Mouse (Mus musculus) left cerebral cortex, adult 2 months (tissue): ENCODE measurements around the gene Zfp628. TPM values are rescaled to one million over a fixed set of nuclear protein-coding genes. Genes with fewer than 3 reads are reported as not detected.

ENCODE experiments used
- DNase-seq, 2 experiments: peaks; one replicate each; pipeline ENCODE4 v3.0.0; 2021 to 2022; ENCODE audit warnings: low spot score in 2 of 2, mixed read lengths in 1 of 2; ENCODE audit errors: extremely low spot score in 1 of 2
- H3K27ac ChIP-seq: fragments of 200-600 bp; 2 replicates; pipeline ENCODE4 v1.8.1; 2022
- H3K4me3 ChIP-seq: fragments of 200-600 bp; 2 replicates; pipeline ENCODE4 v1.8.1; 2022
- CTCF ChIP-seq: fragments of 200-600 bp; IDR thresholded peaks from 2 replicates; pipeline ENCODE4 v1.8.1; 2022; ENCODE audit warnings: antibody characterized with exemption, mild to moderate bottlenecking, moderate library complexity
- intact Hi-C: fragments of 180-260 bp; cut with DNase I; formaldehyde crosslinking; loops from one replicate; pipeline ENCODE4 v1.15.1; 2025
- total RNA-seq, 2 experiments: library from RNA; stranded (reverse); gene quantifications; 2 replicates each; pipeline ENCODE4 v1.2.3; 2021

Zfp628 gene
- total RNA-seq, 2 experiments from 2014 or later: 15.8 to 16.4 TPM

- intact Hi-C loops: no loop called here
- no peak for DNase-seq
- H3K27ac ChIP-seq: no peak overlapping the region
- TF ChIP-seq CTCF: no peak
- no peak overlapping the region for H3K4me3 ChIP-seq
Observed at GRCm38 (mm10) chr7:4920496-4920895, 5.5 kb downstream of the Zfp628 start.

- peak overlapping the region; percentile 99 for H3K27ac ChIP-seq
- H3K4me3 ChIP-seq: peak overlapping the region; percentile 59; the same call in 1 of the 2 replicates
- intact Hi-C loops: no loop called here
Observed at GRCm38 (mm10) chr7:4920976-4921823, 6.2 kb downstream of the Zfp628 start.

GRCm38 (mm10) chr7:4921824-4922482 lies 6.9 kb downstream of the Zfp628 start, which contains the start of gene Nat14:
Gene Nat14 (plus strand): TSS chr7:4922028.
- intact Hi-C loops: no loop called here

More at GRCm38 (mm10) chr7:4920976-4921823, 6.2 kb downstream of the Zfp628 start:
- no peak for DNase-seq
- TF ChIP-seq CTCF: no peak

GRCm38 (mm10) chr7:4922508-4922907 lies 7.5 kb downstream of the Zfp628 start:
- H3K27ac ChIP-seq: peak overlapping the region; percentile 99
- TF ChIP-seq CTCF: no peak
- intact Hi-C loops: no loop called here
- peak; percentile 85 to 88 for DNase-seq
- H3K4me3 ChIP-seq: peak overlapping the region; percentile 59

More at GRCm38 (mm10) chr7:4921824-4922482, 6.9 kb downstream of the Zfp628 start, which contains the start of gene Nat14:
- TF ChIP-seq CTCF: no peak
- H3K27ac ChIP-seq: peak within 1 kb of the TSS; percentile 99
- H3K4me3 ChIP-seq: peak within 1 kb of the TSS; percentile 59
- no peak for DNase-seq

GRCm38 (mm10) chr7:4922931-4923565 lies 8.0 kb downstream of the Zfp628 start:
- DNase-seq: peak; percentile 71 to 81
- Histone ChIP-seq H3K4me3 (peak overlapping the region; percentile 59), H3K27ac (peak overlapping the region; percentile 99)
- TF ChIP-seq CTCF: peak; percentile 57
- intact Hi-C loops: no loop called here

- peak; percentile 57 for TF ChIP-seq CTCF
- intact Hi-C loops: no loop called here
- Histone ChIP-seq H3K4me3 (peak overlapping the region; percentile 59), H3K27ac (peak overlapping the region; percentile 99)
- DNase-seq: peak; percentile 69 to 71
Observed at GRCm38 (mm10) chr7:4923586-4924364, 8.8 kb downstream of the Zfp628 start.

GRCm38 (mm10) chr7:4924483-4924882 lies 9.5 kb downstream of the Zfp628 start:
- intact Hi-C loops: no loop called here
- peak overlapping the region; percentile 99 for H3K27ac ChIP-seq
- DNase-seq: no peak
- TF ChIP-seq CTCF: no peak
- H3K4me3 ChIP-seq: peak overlapping the region; percentile 59

GRCm38 (mm10) chr7:4924891-4925301 lies 9.9 kb downstream of the Zfp628 start:
- TF ChIP-seq CTCF: no peak
- H3K27ac ChIP-seq: no peak overlapping the region; the same call in 1 of the 2 replicates
- no peak for DNase-seq
- H3K4me3 ChIP-seq: no peak overlapping the region
- intact Hi-C loops: no loop called here

GRCm38 (mm10) chr7:4925441-4926381 lies 10.7 kb downstream of the Zfp628 start, which contains the start of gene Ssc5d:
Gene Ssc5d (plus strand): TSS chr7:4925785.
- Histone ChIP-seq H3K4me3 (no peak within 1 kb of the TSS), H3K27ac (peak within 1 kb of the TSS; percentile 99; the same call in 1 of the 2 replicates)
- intact Hi-C loops: no loop called here
- TF ChIP-seq CTCF: no peak
- DNase-seq: no peak

- Histone ChIP-seq H3K27ac (no peak overlapping the region), H3K4me3 (no peak overlapping the region)
- TF ChIP-seq CTCF: no peak
- intact Hi-C loops: no loop called here
- no peak for DNase-seq
Observed at GRCm38 (mm10) chr7:4926849-4927248, 11.8 kb downstream of the Zfp628 start.
